Mouse (Mus musculus): ENCODE results near the gene Slc8b1. TPM values are rescaled to one million over a fixed set of nuclear protein-coding genes. Genes with fewer than 3 reads are reported as not detected.

Gene Slc8b1
- polyA plus RNA-seq, 1 experiment from 2014 or later: 3.1 TPM

- peaks cover 39 to 53% of the 10 kb centered on the region in 2 experiments for H3K4me1 ChIP-seq (ENCODE audit: control insufficient read depth in 2 of 2, insufficient read depth in 2 of 2, low read length in 2 of 2)
- no peak for ATAC-seq (ENCODE audit: insufficient number of reproducible peaks, insufficient read depth, low FRiP score, low read depth)
- no peaks in the 10 kb centered on the region for H3K27me3 ChIP-seq (ENCODE audit: control insufficient read depth, insufficient read depth, low read length)
- 71% methylated on average over 14 of the region's 14 CpGs for WGBS
- H3K27ac ChIP-seq (replicated peaks in 1 of 2; ENCODE audit: control insufficient read depth in 1 of 2, insufficient read depth in 1 of 2, low read depth in 2 of 2, low read length in 2 of 2): no peak overlapping the region
- no peaks in the 10 kb centered on the region for H3K9me3 ChIP-seq (ENCODE audit: control insufficient read depth, low read length)
- H3K9ac ChIP-seq (ENCODE audit: low read length): no peak overlapping the region
- H3K4me3 ChIP-seq (ENCODE audit: control insufficient read depth in 1 of 2, insufficient read depth in 1 of 2, low read depth in 1 of 2, low read length in 2 of 2): no peak overlapping the region
- H3K4me2 ChIP-seq (ENCODE audit: low read length): no peak overlapping the region
- 0 out of 2 replicates have a peak, but pooled peaks cover 3% of the 10 kb centered on the region for H3K36me3 ChIP-seq (ENCODE audit: control insufficient read depth, insufficient read depth, low read length)
These were observed 60.2 kb downstream of the Slc8b1 start for GRCm38 (mm10) chr5:120571056-120571740.

GRCm38 (mm10) chr5:120574469-120575063, 63.6 kb downstream of the Slc8b1 start:
- H3K27ac ChIP-seq (replicated peaks in 1 of 2; ENCODE audit: control insufficient read depth in 1 of 2, insufficient read depth in 1 of 2, low read depth in 2 of 2, low read length in 2 of 2): no peak overlapping the region
- no peaks in the 10 kb centered on the region for H3K9me3 ChIP-seq (ENCODE audit: control insufficient read depth, low read length)
- 0 out of 2 replicates have a peak, but pooled peaks cover 3% of the 10 kb centered on the region for H3K36me3 ChIP-seq (ENCODE audit: control insufficient read depth, insufficient read depth, low read length)
- no peak overlapping the region for H3K9ac ChIP-seq (ENCODE audit: low read length)
- H3K4me1 ChIP-seq (ENCODE audit: control insufficient read depth in 2 of 2, insufficient read depth in 2 of 2, low read length in 2 of 2): peaks cover 22 to 46% of the 10 kb centered on the region in 2 experiments
- no peak overlapping the region for H3K4me3 ChIP-seq (ENCODE audit: control insufficient read depth in 1 of 2, insufficient read depth in 1 of 2, low read depth in 1 of 2, low read length in 2 of 2)
- H3K4me2 ChIP-seq (ENCODE audit: low read length): no peak overlapping the region
- ATAC-seq (ENCODE audit: insufficient number of reproducible peaks, insufficient read depth, low FRiP score, low read depth): no peak
- 52% methylated on average over 10 of the region's 10 CpGs for WGBS
- no peaks in the 10 kb centered on the region for H3K27me3 ChIP-seq (ENCODE audit: control insufficient read depth, insufficient read depth, low read length)

GRCm38 (mm10) chr5:120576781-120577301, 65.9 kb downstream of the Slc8b1 start:
- WGBS: 82% methylated on average over 10 of the region's 11 CpGs
- H3K9ac ChIP-seq (ENCODE audit: low read length): no peak overlapping the region
- H3K9me3 ChIP-seq (ENCODE audit: control insufficient read depth, low read length): no peaks in the 10 kb centered on the region
- H3K4me1 ChIP-seq (ENCODE audit: control insufficient read depth in 2 of 2, insufficient read depth in 2 of 2, low read length in 2 of 2): peaks cover 12 to 35% of the 10 kb centered on the region in 2 experiments; a peak in 3 of 4 replicates
- no peak for ATAC-seq (ENCODE audit: insufficient number of reproducible peaks, insufficient read depth, low FRiP score, low read depth)
- H3K4me3 ChIP-seq (ENCODE audit: control insufficient read depth in 1 of 2, insufficient read depth in 1 of 2, low read depth in 1 of 2, low read length in 2 of 2): no peak overlapping the region
- peaks cover 15% of the 10 kb centered on the region; the same call in 1 of the 2 replicates for H3K36me3 ChIP-seq (ENCODE audit: control insufficient read depth, insufficient read depth, low read length)
- H3K27ac ChIP-seq (replicated peaks in 1 of 2; ENCODE audit: control insufficient read depth in 1 of 2, insufficient read depth in 1 of 2, low read depth in 2 of 2, low read length in 2 of 2): no peak overlapping the region
- H3K27me3 ChIP-seq (ENCODE audit: control insufficient read depth, insufficient read depth, low read length): no peaks in the 10 kb centered on the region
- no peak overlapping the region for H3K4me2 ChIP-seq (ENCODE audit: low read length)

- Histone ChIP-seq H3K27ac (replicated peaks in 1 of 2; ENCODE audit: control insufficient read depth in 1 of 2, insufficient read depth in 1 of 2, low read depth in 2 of 2, low read length in 2 of 2) (peak overlapping the region in 1 of 2 experiments; percentile 53; a peak in 1 of 4 replicates), H3K4me3 (ENCODE audit: control insufficient read depth in 1 of 2, insufficient read depth in 1 of 2, low read depth in 1 of 2, low read length in 2 of 2) (no peak overlapping the region), H3K27me3 (ENCODE audit: control insufficient read depth, insufficient read depth, low read length) (no peaks in the 10 kb centered on the region), H3K36me3 (ENCODE audit: control insufficient read depth, insufficient read depth, low read length) (peaks cover 18% of the 10 kb centered on the region), H3K9me3 (ENCODE audit: control insufficient read depth, low read length) (no peaks in the 10 kb centered on the region), H3K9ac (ENCODE audit: low read length) (no peak overlapping the region), H3K4me1 (ENCODE audit: control insufficient read depth in 2 of 2, insufficient read depth in 2 of 2, low read length in 2 of 2) (peaks cover 12 to 35% of the 10 kb centered on the region in 2 experiments; a peak in 3 of 4 replicates), H3K4me2 (ENCODE audit: low read length) (no peak overlapping the region)
- 65% methylated on average over 10 of the region's 10 CpGs for WGBS
- ATAC-seq (ENCODE audit: insufficient number of reproducible peaks, insufficient read depth, low FRiP score, low read depth): 0 out of 2 replicates have a peak, but pooled peaks have one; percentile 15
These were observed 67.0 kb downstream of the Slc8b1 start for GRCm38 (mm10) chr5:120577935-120578441.

GRCm38 (mm10) chr5:120578504-120579081, 67.6 kb downstream of the Slc8b1 start:
- peaks cover 24% of the 10 kb centered on the region for H3K36me3 ChIP-seq (ENCODE audit: control insufficient read depth, insufficient read depth, low read length)
- H3K4me3 ChIP-seq (ENCODE audit: control insufficient read depth in 1 of 2, insufficient read depth in 1 of 2, low read depth in 1 of 2, low read length in 2 of 2): no peak overlapping the region
- peak; percentile 43; the same call in 1 of the 2 replicates for ATAC-seq (ENCODE audit: insufficient number of reproducible peaks, insufficient read depth, low FRiP score, low read depth)
- no peak overlapping the region for H3K9ac ChIP-seq (ENCODE audit: low read length)
- H3K27ac ChIP-seq (replicated peaks in 1 of 2; ENCODE audit: control insufficient read depth in 1 of 2, insufficient read depth in 1 of 2, low read depth in 2 of 2, low read length in 2 of 2): peak overlapping the region in 1 of 2 experiments; percentile 70; a peak in 2 of 4 replicates
- WGBS: 50% methylated on average over 12 of the region's 12 CpGs
- peak overlapping the region; percentile 27 for H3K4me2 ChIP-seq (ENCODE audit: low read length)
- no peaks in the 10 kb centered on the region for H3K27me3 ChIP-seq (ENCODE audit: control insufficient read depth, insufficient read depth, low read length)
- peaks cover 12 to 35% of the 10 kb centered on the region in 2 experiments; a peak in 3 of 4 replicates for H3K4me1 ChIP-seq (ENCODE audit: control insufficient read depth in 2 of 2, insufficient read depth in 2 of 2, low read length in 2 of 2)
- no peaks in the 10 kb centered on the region for H3K9me3 ChIP-seq (ENCODE audit: control insufficient read depth, low read length)

GRCm38 (mm10) chr5:120579211-120579897, 68.4 kb downstream of the Slc8b1 start:
- WGBS: 59% methylated on average over 26 of the region's 26 CpGs
- no peak for ATAC-seq (ENCODE audit: insufficient number of reproducible peaks, insufficient read depth, low FRiP score, low read depth)
- peaks cover 12 to 35% of the 10 kb centered on the region in 2 experiments; a peak in 3 of 4 replicates for H3K4me1 ChIP-seq (ENCODE audit: control insufficient read depth in 2 of 2, insufficient read depth in 2 of 2, low read length in 2 of 2)

More at GRCm38 (mm10) chr5:120579211-120579897, 68.4 kb downstream of the Slc8b1 start:
- H3K9ac ChIP-seq (ENCODE audit: low read length): no peak overlapping the region
- H3K27ac ChIP-seq (replicated peaks in 1 of 2; ENCODE audit: control insufficient read depth in 1 of 2, insufficient read depth in 1 of 2, low read depth in 2 of 2, low read length in 2 of 2): peak overlapping the region; percentile 27 to 70
- H3K27me3 ChIP-seq (ENCODE audit: control insufficient read depth, insufficient read depth, low read length): no peaks in the 10 kb centered on the region
- H3K4me3 ChIP-seq (ENCODE audit: control insufficient read depth in 1 of 2, insufficient read depth in 1 of 2, low read depth in 1 of 2, low read length in 2 of 2): no peak overlapping the region
- peaks cover 31% of the 10 kb centered on the region for H3K36me3 ChIP-seq (ENCODE audit: control insufficient read depth, insufficient read depth, low read length)
- no peaks in the 10 kb centered on the region for H3K9me3 ChIP-seq (ENCODE audit: control insufficient read depth, low read length)
- H3K4me2 ChIP-seq (ENCODE audit: low read length): peak overlapping the region; percentile 27; the same call in 1 of the 2 replicates

Measured in heart, embryonic 14.5 days (tissue).